Mouse (Mus musculus) lung, adult 10 weeks (tissue): Measurements from ENCODE around the gene Lifr. TPM values are rescaled to one million over a fixed set of nuclear protein-coding genes. Genes with fewer than 3 reads are reported as not detected.

Experiments
- polyA plus RNA-seq: library from polyadenylated mRNA; stranded (reverse); fragments of 350-450 nt; fragmentation: Illumina TruSeq; extraction: RNeasy Lipid Tissue Mini Kit (QIAGEN cat#74804); gene quantifications from one replicate; pipeline ENCODE4 v1.2.3, GENCODE M21; 2014; ENCODE audit warnings: low read depth, low replicate concordance; ENCODE audit not compliant: insufficient read depth

Lifr gene
- 13.5 TPM for polyA plus RNA-seq

DNA sequence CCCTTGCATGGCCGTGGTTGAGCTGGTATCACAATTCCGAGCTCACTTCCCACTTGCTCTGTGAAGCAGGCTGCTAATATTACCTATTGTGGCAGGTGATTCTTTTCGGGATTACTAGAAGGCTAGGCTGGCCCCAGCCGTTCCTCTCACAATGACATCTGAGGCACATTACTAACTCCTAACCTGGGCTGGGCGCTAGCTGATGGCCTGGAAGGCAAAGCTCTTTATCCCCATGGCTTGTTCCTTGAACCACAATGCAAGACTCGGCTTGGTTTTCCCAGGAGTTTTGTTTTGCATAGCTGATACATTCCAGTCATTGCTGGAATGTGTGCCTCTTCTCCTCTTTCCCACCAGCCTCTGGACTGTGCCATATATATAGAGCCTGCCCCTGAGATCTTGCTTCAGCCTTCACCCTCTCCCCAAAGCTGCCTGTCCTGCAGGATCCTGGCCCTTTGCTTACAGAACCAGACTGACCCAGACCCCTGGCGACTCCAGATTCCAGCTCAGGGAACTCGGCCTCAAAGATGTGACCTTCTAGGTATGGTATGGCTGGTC, at the start of gene Lifr:
TSS of gene Lifr (plus strand) at position 404 of the 555 bp plus-strand sequence.

Other genes starting within 250 kb of the Lifr start
- gene Osmr, start 215.6 kb upstream of the Lifr start, polyA plus RNA-seq: 10.1 TPM